Mouse (Mus musculus) E14TG2a.4 (cell line): ENCODE data around the gene Ttll11.
A peak's percentile ranks its signal among the peaks of the same experiment; 100 is the strongest.

Experiments used
- CTCF ChIP-seq: conservative IDR thresholded peaks from 2 replicates; pipeline ENCODE4 v1.5.1; 2014; ENCODE audit warnings: low read length
- NANOG ChIP-seq: IDR thresholded peaks from 2 replicates; pipeline ENCODE4 v1.6.1; 2014; ENCODE audit warnings: borderline replicate concordance, low read length, mixed read lengths

GRCm38 (mm10) chr2:35983869-35984268 lies 4.2 kb upstream of the Ttll11 start:
- TF ChIP-seq CTCF (peak; percentile 47), NANOG (no peak)
